Mouse (Mus musculus): ENCODE results near the gene Dbf4.

Gene Dbf4

DNA sequence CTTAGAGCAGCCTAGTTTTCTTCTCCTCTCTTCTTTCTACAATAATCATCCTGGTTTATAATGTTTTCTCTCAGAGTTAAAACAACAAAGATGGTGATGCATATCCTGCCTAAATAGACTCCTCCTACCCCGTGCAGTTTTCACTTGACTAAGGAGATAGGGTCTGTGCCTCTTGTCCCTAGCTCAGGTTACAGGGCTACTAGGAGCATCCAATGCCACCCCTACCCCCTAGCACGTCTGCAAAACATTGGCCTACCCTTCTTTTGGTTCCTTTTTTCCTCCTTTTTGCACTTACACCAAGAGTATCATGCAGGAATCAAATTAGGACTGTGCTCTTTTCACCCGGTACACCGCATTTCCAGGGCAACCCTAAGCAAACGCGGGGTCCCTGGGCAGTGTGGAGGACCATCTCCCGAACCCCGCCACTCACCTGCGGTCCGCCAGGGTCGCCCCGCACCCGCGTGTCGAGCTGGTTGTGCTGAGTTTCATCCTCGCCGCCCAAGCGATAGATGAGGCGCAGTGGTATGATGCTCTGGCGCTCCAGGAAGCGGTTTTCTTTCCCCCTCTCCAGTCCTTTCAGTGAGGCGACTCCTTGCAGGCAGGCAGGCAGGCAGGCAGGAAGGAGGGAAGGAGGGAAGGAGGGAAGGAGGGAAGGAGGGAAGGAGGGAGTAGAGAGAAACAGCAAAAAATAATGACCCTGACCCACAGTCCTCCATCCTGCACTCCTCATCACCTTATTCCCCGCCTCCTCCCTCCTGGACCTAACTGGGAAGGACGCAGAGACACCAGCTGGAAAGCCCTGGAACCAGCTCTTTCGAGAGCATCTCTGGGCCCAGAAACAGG, 55.5 kb downstream of the Dbf4 start:
- DNase-seq (ENCODE audit: low spot score in 2 of 2), result no peak

DNA sequence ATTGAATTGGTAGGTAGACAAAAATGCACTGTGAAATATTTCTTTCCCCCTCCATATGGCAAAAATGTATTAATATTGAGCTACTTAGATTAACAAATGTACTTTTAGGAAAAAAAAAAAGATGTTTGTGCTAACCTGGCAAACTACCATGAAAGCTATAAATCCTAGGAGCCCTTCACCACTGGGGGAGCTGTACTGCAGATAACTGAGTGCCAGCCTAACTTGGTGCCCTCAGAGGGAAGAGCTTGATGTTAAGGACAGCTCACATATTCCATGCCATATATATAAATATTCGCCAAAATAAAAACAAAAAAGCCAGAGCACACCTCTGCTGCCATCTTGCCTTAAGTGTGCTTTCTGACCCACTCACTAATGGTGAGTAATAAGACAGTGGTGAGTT, 60.2 kb downstream of the Dbf4 start:
- no peak for DNase-seq (ENCODE audit: low spot score in 2 of 2)

DNA sequence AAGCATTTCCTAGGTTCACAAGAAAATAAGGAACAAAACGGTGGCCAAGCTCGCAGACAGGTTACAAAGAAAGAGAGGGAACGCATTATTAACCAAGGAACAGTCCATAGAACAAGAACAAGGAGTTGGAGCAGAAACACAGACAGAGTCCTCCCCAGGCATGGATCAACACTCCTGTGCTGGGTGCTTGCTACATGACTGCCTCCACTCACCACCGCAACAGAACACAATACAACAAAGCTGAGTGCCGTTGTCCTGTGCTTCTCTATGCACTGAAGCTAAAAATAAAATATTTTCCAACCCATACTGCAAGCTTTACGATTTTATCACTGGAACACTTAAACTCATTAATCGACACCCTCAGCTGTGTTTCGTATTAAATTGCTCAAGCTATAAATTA, 64.8 kb downstream of the Dbf4 start:
- no peak for DNase-seq (ENCODE audit: low spot score in 2 of 2)

DNA sequence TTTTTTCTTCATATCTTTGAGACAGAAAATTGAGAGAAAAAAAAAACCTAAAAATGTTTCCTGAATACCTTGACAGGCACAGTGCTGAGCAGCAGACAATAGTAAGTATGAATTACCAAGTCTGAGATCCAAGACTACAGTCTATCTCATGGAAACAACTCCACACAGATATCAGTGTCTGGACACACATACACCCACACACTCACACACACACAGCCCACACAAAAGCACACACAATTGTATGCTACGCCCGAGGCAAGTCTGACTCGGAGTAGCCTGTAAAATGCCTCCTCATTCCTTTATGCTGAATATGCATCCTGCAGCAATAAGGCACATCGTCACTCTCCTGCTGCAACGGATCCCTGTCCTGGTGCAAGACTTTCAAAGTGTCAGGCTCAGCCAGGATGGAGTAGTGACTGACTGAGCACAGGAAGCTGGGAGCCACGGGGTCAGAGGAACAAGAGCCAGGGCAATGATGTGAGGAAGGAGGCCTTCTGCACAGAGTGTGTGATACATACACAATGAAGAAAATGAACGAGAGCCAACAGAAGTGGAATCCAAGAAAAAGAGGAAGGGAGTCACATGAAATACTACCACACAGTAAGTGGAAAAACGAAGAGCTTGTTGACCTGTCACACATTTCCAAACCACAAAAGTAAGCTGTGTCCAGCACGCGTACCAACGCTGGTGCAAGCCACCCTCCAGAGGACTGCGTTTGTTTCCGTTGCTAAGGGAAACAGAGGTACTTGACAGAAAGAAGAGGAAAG, 65.4 kb downstream of the Dbf4 start:
- DNase-seq (ENCODE audit: low spot score in 2 of 2), result no peak

DNA sequence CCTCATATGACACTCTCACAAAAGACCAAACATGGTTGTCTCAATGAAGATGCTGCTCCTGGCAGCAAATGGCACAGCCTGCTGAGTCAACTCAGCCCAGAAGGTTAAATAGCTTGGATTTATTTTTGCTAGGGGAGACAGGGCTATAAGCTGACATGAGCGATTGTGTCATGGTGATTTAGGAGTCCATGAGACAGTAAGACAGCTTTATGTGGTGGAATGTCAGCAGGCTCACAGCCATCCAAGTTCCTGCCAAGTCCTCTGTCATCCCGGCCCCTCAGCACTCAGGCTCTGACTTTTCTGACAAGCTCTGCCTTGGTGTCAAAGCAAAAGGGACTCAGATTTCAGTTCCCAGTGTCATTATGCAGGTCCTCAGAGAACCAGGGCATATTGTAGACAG, 66.2 kb downstream of the Dbf4 start:
- DNase-seq (ENCODE audit: low spot score in 2 of 2), result no peak

DNA sequence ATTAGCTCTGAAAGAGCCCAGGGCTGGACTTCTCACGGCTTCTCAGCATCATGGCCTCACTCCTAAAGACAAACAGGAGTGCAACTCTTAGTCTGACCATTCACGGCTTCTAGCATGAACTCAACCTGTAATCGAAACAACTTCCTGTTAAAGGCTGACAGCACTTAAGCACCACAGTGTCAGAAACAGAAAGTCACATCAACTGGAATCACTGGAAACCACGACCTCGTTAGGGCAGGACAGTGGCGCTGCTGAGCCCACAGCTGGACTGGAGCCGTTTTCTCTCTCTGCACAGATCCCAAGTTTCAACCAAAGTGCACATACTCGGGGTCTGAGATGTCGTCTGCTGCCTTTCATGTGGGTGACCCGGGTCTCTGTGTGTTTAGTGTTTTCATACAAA, 73.0 kb downstream of the Dbf4 start:
- no peak for DNase-seq (ENCODE audit: low spot score in 2 of 2)

Measured in spleen, postnatal 4 days (tissue).